Comparison of ENCODE assay signal across 9 mouse cellular contexts in genomic region chr12:119164672-119165071, GRCm38 (mm10).
A peak's percentile ranks its signal among the peaks of the same experiment; 100 is the strongest.
DNase-seq lines count a peak whose midpoint lies in the region; ATAC-seq and TF ChIP-seq lines count a peak whose summit lies in the region.
"Had no signal": no experiment of that assay in that cellular context is flagged by ENCODE, and none has a peak within 500 bp of the region (broad histone marks: within the 10 kb centered on the region; RNA-seq: fewer than 3 reads in every experiment).

No protein-coding gene starts in this region.

- TF ChIP-seq CTCF in lung, embryonic 14.5 days (IDR thresholded peaks at IDR 0.05; ENCODE audit: low read depth): no peak
- TF ChIP-seq CTCF in cortical plate, adult 2 months (IDR thresholded peaks at IDR 0.05; ENCODE audit: extremely low read depth, insufficient read depth, low read length): no peak
- TF ChIP-seq CTCF in hindbrain, postnatal 0 days (IDR thresholded peaks at IDR 0.05; ENCODE audit: low read depth): no peak

- TF ChIP-seq POLR2A in cortical plate, adult 2 months (IDR thresholded peaks at IDR 0.05; ENCODE audit: extremely low read depth, insufficient read depth, low read length): no peak

- H3K9me3 ChIP-seq in forebrain, embryonic 15.5 days: no peaks in the 10 kb centered on the region
- H3K9me3 ChIP-seq in forebrain, embryonic 10.5 days: no peaks in the 10 kb centered on the region
- H3K9me3 ChIP-seq in lung, embryonic 14.5 days (ENCODE audit: low read depth, low read length): no peaks in the 10 kb centered on the region
- H3K9me3 ChIP-seq in hindbrain, postnatal 0 days (ENCODE audit: low read length): no peaks in the 10 kb centered on the region
- H3K9me3 ChIP-seq: liver, embryonic 12.5 days had no signal

- no peaks in the 10 kb centered on the region for H3K27me3 ChIP-seq in forebrain, embryonic 15.5 days
- H3K27me3 ChIP-seq in forebrain, embryonic 10.5 days (ENCODE audit: poor library complexity, severe bottlenecking): no peaks in the 10 kb centered on the region
- H3K27me3 ChIP-seq in lung, embryonic 14.5 days (ENCODE audit: insufficient read depth, low read length): no peaks in the 10 kb centered on the region
- H3K27me3 ChIP-seq in hindbrain, postnatal 0 days (ENCODE audit: insufficient read depth, low read length): no peaks in the 10 kb centered on the region
- H3K27me3 ChIP-seq: liver, embryonic 12.5 days had no signal

- H3K4me1 ChIP-seq in forebrain, embryonic 15.5 days: 0 out of 2 replicates have a peak, but pooled peaks cover 6% of the 10 kb centered on the region
- H3K4me1 ChIP-seq in forebrain, embryonic 10.5 days: peaks cover 18% of the 10 kb centered on the region
- no peaks in the 10 kb centered on the region for H3K4me1 ChIP-seq in lung, embryonic 14.5 days (ENCODE audit: insufficient read depth)
- H3K4me1 ChIP-seq in cortical plate, adult 2 months (ENCODE audit: control insufficient read depth, insufficient read depth, low read length): no peaks in the 10 kb centered on the region
- peaks cover 4% of the 10 kb centered on the region; the same call in 1 of the 2 replicates for H3K4me1 ChIP-seq in hindbrain, postnatal 0 days (ENCODE audit: insufficient read depth, low read length)
- H3K4me1 ChIP-seq: liver, embryonic 12.5 days had no signal

- 0 out of 2 replicates have a peak, but pooled peaks have one; percentile 43 for ATAC-seq in forebrain, embryonic 15.5 days (replicated peaks)
- ATAC-seq in lung, embryonic 14.5 days (ENCODE audit: insufficient read depth): peak; percentile 18; the same call in 1 of the 2 replicates
- ATAC-seq in hindbrain, postnatal 0 days: peak; percentile 83
- ATAC-seq in megakaryocyte progenitor cell, adult 5-6 weeks (replicated peaks; ENCODE audit: poor library complexity): no peak
- ATAC-seq: liver, embryonic 12.5 days had no signal

- H3K27ac ChIP-seq in forebrain, embryonic 15.5 days (replicated peaks): no peak overlapping the region
- no peak overlapping the region for H3K27ac ChIP-seq in forebrain, embryonic 10.5 days
- no peak overlapping the region for H3K27ac ChIP-seq in lung, embryonic 14.5 days (ENCODE audit: low read depth)
- 0 out of 2 replicates have a peak overlapping the region, but pooled peaks have one; percentile 13 for H3K27ac ChIP-seq in cortical plate, adult 2 months (ENCODE audit: insufficient read depth, low read length)
- H3K27ac ChIP-seq in hindbrain, postnatal 0 days: peak overlapping the region; percentile 66; the same call in 1 of the 2 replicates
- H3K27ac ChIP-seq: liver, embryonic 12.5 days had no signal

- no peak overlapping the region for H3K9ac ChIP-seq in forebrain, embryonic 15.5 days (replicated peaks)
- no peak overlapping the region for H3K9ac ChIP-seq in lung, embryonic 14.5 days
- H3K9ac ChIP-seq in hindbrain, postnatal 0 days (replicated peaks; ENCODE audit: low read length): no peak overlapping the region
- H3K9ac ChIP-seq: liver, embryonic 12.5 days had no signal

- no peak overlapping the region for H3K4me3 ChIP-seq in forebrain, embryonic 15.5 days
- H3K4me3 ChIP-seq in forebrain, embryonic 10.5 days: no peak overlapping the region
- H3K4me3 ChIP-seq in lung, embryonic 14.5 days (ENCODE audit: low read depth, low read length): no peak overlapping the region
- no peak overlapping the region for H3K4me3 ChIP-seq in cortical plate, adult 2 months (ENCODE audit: insufficient read depth, low read length)
- H3K4me3 ChIP-seq in hindbrain, postnatal 0 days (ENCODE audit: low read length): no peak overlapping the region
- H3K4me3 ChIP-seq: liver, embryonic 12.5 days had no signal

- H3K36me3 ChIP-seq in forebrain, embryonic 15.5 days: peaks cover 22% of the 10 kb centered on the region
- peaks cover 57% of the 10 kb centered on the region for H3K36me3 ChIP-seq in forebrain, embryonic 10.5 days (replicated peaks)
- H3K36me3 ChIP-seq in lung, embryonic 14.5 days (ENCODE audit: insufficient read depth): peaks cover 19% of the 10 kb centered on the region
- no peaks in the 10 kb centered on the region for H3K36me3 ChIP-seq in hindbrain, postnatal 0 days (ENCODE audit: insufficient read depth, low read length)
- H3K36me3 ChIP-seq: liver, embryonic 12.5 days had no signal

- DNase-seq in forebrain, embryonic 10.5 days (ENCODE audit: extremely low spot score, low spot score): no peak
- DNase-seq in lung, embryonic 14.5 days: peak; percentile 37
- DNase-seq in lung, postnatal 10 days: no peak
- DNase-seq in hindbrain, postnatal 0 days (ENCODE audit: low spot score): peak; percentile 78
- DNase-seq in urinary bladder, postnatal 25 days (ENCODE audit: low spot score): no peak

- WGBS in forebrain, embryonic 15.5 days: 39% methylated on average over 1 of the region's 1 CpGs
- WGBS in forebrain, embryonic 10.5 days: 71% methylated on average over 1 of the region's 1 CpGs
- 30% methylated on average over 1 of the region's 1 CpGs for WGBS in lung, embryonic 14.5 days
- 21% methylated on average over 1 of the region's 1 CpGs for WGBS in hindbrain, postnatal 0 days

- H3K4me2 ChIP-seq in forebrain, embryonic 15.5 days (replicated peaks): no peak overlapping the region
- no peak overlapping the region for H3K4me2 ChIP-seq in lung, embryonic 14.5 days
- H3K4me2 ChIP-seq in hindbrain, postnatal 0 days (ENCODE audit: low read depth, low read length): no peak overlapping the region
- H3K4me2 ChIP-seq: liver, embryonic 12.5 days had no signal

Comparison
In these comparisons a context has a peak if more than half of its experiments do, and no peak if none do; other contexts are left out.
1. DNase-seq: peak in lung, embryonic 14.5 days (single experiment) and hindbrain, postnatal 0 days (single experiment); none in forebrain, embryonic 10.5 days (single experiment), lung, postnatal 10 days (single experiment) and urinary bladder, postnatal 25 days (single experiment).
2. H3K27ac ChIP-seq: peak in cortical plate, adult 2 months (single experiment) and hindbrain, postnatal 0 days (single experiment); none in forebrain, embryonic 15.5 days (single experiment), forebrain, embryonic 10.5 days (single experiment) and lung, embryonic 14.5 days (single experiment).